Mouse (Mus musculus): ENCODE data around the gene Izumo1.

The Izumo1 gene

GRCm38 (mm10) chr7:45621443-45621842, at the start of gene Izumo1:
Izumo1 (plus strand) TSS chr7:45621811.
- DNase-seq (ENCODE audit: low spot score): no peak

- DNase-seq (ENCODE audit: low spot score): no peak
These were observed 49.6 kb upstream of the Izumo1 start for GRCm38 (mm10) chr7:45571966-45572365.

GRCm38 (mm10) chr7:45573954-45574353, 47.7 kb upstream of the Izumo1 start:
- no peak for DNase-seq (ENCODE audit: low spot score)

GRCm38 (mm10) chr7:45574472-45575379, 46.9 kb upstream of the Izumo1 start:
- DNase-seq (ENCODE audit: low spot score): no peak

GRCm38 (mm10) chr7:45585923-45586322, 35.7 kb upstream of the Izumo1 start:
- DNase-seq (ENCODE audit: low spot score): no peak

- no peak for DNase-seq (ENCODE audit: low spot score)
These were observed 33.7 kb upstream of the Izumo1 start for GRCm38 (mm10) chr7:45587631-45588592.

GRCm38 (mm10) chr7:45589173-45589572, 32.4 kb upstream of the Izumo1 start:
- DNase-seq (ENCODE audit: low spot score): peak; percentile 73

- no peak for DNase-seq (ENCODE audit: low spot score)
These were observed 31.7 kb upstream of the Izumo1 start for GRCm38 (mm10) chr7:45589898-45590297.

GRCm38 (mm10) chr7:45590874-45591273, 30.7 kb upstream of the Izumo1 start:
- no peak for DNase-seq (ENCODE audit: low spot score)

GRCm38 (mm10) chr7:45591880-45592279, 29.7 kb upstream of the Izumo1 start:
- no peak for DNase-seq (ENCODE audit: low spot score)

GRCm38 (mm10) chr7:45593118-45593815, 28.3 kb upstream of the Izumo1 start:
- DNase-seq (ENCODE audit: low spot score): no peak

GRCm38 (mm10) chr7:45595176-45595575, 26.4 kb upstream of the Izumo1 start:
- no peak for DNase-seq (ENCODE audit: low spot score)

GRCm38 (mm10) chr7:45596107-45596506, 25.5 kb upstream of the Izumo1 start:
- DNase-seq (ENCODE audit: low spot score): no peak

- DNase-seq (ENCODE audit: low spot score): no peak
These were observed 24.6 kb upstream of the Izumo1 start for GRCm38 (mm10) chr7:45597013-45597412.

- no peak for DNase-seq (ENCODE audit: low spot score)
These were observed 24.1 kb upstream of the Izumo1 start for GRCm38 (mm10) chr7:45597527-45597926.

- DNase-seq (ENCODE audit: low spot score): peak; percentile 5
These were observed 22.4 kb upstream of the Izumo1 start for GRCm38 (mm10) chr7:45598960-45599879.

- no peak for DNase-seq (ENCODE audit: low spot score)
These were observed 15.8 kb upstream of the Izumo1 start for GRCm38 (mm10) chr7:45605704-45606289.

- DNase-seq (ENCODE audit: low spot score): no peak
These were observed 12.1 kb upstream of the Izumo1 start for GRCm38 (mm10) chr7:45609511-45609910.

- DNase-seq (ENCODE audit: low spot score): no peak
These were observed 5.3 kb upstream of the Izumo1 start for GRCm38 (mm10) chr7:45616277-45616676.

GRCm38 (mm10) chr7:45617042-45617695, 4.4 kb upstream of the Izumo1 start, which contains the start of gene Fut1:
Fut1 (plus strand) TSS chr7:45617289.
- DNase-seq (ENCODE audit: low spot score): no peak

Data from urinary bladder, postnatal 10 days (tissue).